Mouse (Mus musculus) left cerebral cortex, postnatal 14 days (tissue): ENCODE results near the gene Htatip2. TPM values are rescaled to one million over a fixed set of nuclear protein-coding genes. Genes with fewer than 3 reads are reported as not detected.

Source experiments
- DNase-seq, 2 experiments: peaks; one replicate each; pipeline ENCODE4 v3.0.0; 2021 to 2022; ENCODE audit warnings: low spot score in 2 of 2, mixed read lengths in 1 of 2
- intact Hi-C: fragments of 180-260 bp; cut with DNase I; formaldehyde crosslinking; loops from one replicate; pipeline ENCODE4 v1.15.1; 2025
- total RNA-seq, 2 experiments: library from RNA; stranded (reverse); gene quantifications; 2 replicates each; pipeline ENCODE4 v1.2.3; 2021

Gene Htatip2
- total RNA-seq, 2 experiments from 2014 or later, result 8.5 to 8.9 TPM

DNA sequence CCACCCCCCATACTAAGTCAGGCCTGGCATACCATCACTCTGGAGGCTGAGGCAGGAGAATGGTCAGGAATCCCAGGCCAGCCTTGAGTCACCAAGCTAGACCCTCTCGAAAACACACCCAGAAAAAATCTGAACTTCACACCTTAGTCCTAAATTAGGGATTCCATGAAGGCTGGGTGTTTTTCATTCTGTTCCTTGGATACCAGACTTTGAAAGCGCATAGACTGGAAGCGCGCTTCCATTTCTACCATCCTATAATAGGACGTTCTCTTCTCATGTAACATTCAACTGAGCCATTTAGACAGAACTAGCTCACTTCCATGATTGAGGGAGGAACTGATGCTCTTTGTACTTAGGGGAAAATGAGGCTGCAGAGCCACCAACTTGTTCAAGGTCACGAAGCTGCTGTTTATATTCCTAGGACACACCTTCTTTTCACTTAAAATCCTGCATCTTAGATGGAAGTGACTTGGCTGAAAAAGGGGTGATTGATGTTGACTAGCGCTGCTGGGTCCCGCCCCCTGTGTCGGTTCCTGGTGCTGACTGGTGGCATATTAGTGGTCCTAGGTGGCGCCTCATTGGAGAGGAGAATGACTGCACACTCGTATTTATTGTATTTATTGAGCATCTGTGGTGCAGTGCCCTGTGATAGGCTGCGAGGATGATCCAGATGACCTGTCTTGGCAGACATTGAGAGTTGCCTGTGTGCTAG, 20.1 kb downstream of the Htatip2 start:
- intact Hi-C loops, result loop anchor here (1.0 kb wide), 1 partner anchor 144 kb away; no protein-coding TSS in a partner anchor

DNA sequence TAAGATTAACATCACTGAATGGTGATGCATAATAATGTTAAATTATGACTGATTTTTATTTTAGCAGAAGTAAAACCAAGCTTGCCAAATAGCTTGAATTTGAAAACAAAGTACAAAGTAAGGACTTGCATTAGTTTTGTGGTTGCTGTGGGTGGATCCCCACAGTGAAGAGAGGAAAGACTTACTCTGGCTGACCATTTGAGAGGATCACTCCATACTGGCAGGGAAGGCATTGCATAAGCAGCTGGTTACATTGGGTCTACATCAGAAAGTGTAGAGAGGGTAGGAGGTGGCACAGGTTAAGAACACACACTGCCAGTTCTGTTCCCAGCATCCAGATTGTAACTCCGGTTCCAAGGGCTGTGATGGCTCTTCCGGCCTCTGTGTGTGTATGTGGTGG, 24.1 kb downstream of the Htatip2 start:
- intact Hi-C loops, result no loop called here
- DNase-seq, result no peak

More for the DNA sequence above, 20.1 kb downstream of the Htatip2 start:
- DNase-seq, result peak; percentile 25 to 63

DNA sequence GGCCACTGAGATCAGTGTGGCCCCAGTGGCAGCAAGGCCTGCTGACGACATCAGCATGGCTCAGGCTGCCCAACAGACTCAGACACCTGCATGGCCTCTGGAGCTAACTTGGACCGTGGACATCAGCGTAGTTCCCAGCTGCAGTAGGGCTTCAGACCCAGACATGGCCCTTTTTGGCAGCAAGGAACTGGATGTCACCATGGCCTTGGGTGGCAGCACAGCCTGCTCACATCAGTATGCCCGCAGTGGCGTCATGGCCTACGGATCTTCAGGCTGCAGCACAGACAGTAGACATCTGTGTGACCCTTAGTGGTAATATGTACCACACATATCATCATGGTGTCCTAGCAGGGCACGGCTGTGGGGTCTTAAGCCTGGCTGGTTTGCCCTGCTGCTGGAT, 26.2 kb downstream of the Htatip2 start:
- DNase-seq, result no peak
- intact Hi-C loops, result no loop called here

DNA sequence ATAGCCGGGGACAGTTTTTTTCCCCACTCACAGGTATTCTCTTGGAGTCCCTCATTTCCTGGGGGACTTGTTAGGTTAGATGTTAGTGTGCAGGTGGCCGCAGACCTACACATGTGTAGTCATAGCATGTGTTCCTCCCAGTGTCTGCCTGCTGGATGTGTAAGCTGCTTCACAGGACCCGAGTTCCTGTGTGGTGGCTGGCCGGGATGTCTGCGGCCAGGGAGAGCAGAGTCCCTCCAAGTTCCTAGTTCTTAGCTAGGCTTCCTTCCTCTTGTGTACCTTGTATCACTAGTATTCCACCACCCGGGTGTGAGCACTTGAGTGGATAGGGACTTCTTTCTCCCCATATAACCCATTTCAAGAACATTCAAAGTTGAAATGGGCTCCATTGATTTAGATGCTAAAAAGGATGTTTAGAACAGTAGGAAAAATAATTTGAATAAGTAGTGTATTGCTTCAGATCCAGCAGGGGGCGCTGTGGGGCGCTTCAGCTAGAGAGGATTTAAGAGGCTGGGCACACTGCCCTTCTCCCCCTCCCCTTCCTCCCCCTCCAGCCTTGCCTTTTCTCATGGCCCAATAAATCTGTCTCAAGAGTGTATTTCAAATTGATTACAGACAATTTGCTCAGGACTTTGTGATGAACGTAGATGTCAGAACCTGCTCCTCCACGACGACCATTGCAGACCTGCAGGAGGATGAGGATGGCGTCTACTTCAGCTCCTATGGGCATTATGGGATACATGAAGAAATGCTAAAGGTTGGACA, 27.9 kb downstream of the Htatip2 start:
- intact Hi-C loops, result no loop called here
- DNase-seq, result peak; percentile 53 to 66

DNA sequence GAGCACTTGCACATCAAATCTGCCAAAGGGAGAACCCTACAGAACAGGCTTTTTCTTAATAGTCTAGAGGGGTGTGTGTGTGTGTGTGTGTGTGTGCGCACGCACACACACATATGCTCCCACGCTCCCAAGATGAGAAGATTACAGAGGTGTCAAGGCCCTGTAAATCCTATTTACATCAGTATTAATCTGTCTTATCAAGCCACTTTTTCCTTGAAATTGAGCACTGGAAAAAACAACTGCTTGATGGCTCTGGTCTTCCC, 28.4 kb downstream of the Htatip2 start:
- intact Hi-C loops, result no loop called here
- no peak for DNase-seq

DNA sequence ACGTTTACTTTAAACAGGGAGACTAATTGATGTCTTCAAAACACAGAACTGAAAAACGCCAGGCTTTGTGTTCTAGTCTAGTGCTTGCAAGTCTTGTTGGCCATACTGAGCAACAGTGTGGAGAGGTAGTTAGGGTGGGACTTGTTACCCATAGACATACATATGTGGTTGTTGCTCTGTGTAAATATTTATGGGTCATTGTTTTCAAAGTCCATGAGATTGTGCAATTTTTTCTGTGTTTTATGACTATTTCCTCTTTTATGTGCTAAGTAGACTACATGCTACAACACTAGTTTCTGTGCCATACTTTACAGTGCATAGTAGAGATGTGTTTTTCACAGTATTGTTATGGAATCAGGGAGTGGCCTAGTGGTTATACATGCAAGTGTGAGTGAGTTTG, 35.4 kb downstream of the Htatip2 start:
- DNase-seq, result no peak
- intact Hi-C loops, result no loop called here

DNA sequence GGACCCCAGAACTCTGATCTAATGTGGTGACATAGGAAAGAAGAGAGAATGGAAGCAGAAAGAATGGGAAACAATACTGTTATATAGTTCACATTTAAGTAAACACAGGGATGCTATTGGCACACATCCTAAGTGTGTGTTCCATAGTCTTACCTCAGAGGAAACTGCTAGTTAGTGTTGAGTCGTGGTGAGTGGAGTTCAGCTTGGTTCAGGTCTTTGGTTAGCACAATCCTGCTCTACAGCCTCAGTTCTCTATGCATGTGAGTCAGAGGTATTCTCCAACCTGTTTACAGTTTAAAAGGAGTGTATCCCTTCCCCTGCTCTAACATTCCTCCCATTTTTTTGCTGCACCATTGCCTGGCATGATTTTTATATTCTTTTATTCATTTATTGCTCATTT, 38.3 kb downstream of the Htatip2 start:
- no peak for DNase-seq
- intact Hi-C loops, result no loop called here

DNA sequence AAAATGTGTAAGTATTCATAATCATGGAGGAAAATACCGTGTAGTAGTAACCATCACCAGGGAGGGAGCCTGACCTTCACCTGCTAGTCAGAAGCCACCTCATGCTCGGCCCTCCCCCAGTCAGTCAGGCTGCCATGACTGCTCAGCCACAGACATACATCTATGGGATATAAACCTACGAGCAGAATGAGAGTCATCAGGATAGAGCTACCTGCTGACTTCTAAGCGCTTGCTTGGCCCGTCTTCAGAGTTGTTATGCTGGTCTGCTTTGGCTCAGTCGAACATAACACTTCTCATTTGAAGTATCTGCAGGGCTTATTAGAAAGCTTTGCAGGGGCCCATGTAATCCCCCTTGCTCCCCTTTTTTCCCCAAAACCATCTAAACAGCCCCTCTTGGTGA, 44.6 kb downstream of the Htatip2 start:
- no peak for DNase-seq
- intact Hi-C loops, result no loop called here

DNA sequence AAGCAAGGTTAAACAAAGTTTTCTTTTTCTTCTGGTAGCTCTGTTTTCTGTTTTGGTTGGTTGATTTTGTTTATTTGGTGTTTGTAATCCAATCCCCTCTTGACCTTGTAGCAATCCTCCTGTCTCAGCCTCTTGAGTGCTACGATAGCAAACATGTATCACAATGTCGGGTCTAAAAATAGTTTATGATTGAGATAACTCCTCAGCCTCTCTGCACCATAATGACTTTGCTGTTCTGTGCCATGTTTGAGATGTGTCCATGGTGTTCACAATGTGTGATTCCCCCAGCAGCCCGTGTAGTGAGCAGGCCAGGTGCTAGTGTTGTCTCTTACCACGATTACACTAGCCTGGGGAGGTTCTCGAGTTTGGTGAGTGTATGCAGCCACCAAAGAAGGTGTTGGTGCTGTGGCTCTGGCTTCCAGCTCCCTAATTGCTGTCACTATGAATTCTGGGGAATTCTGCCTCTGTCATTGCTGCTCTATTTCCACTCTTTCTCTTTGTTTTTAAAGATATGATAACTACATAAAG, 45.8 kb downstream of the Htatip2 start:
- intact Hi-C loops, result no loop called here
- DNase-seq, result no peak

DNA sequence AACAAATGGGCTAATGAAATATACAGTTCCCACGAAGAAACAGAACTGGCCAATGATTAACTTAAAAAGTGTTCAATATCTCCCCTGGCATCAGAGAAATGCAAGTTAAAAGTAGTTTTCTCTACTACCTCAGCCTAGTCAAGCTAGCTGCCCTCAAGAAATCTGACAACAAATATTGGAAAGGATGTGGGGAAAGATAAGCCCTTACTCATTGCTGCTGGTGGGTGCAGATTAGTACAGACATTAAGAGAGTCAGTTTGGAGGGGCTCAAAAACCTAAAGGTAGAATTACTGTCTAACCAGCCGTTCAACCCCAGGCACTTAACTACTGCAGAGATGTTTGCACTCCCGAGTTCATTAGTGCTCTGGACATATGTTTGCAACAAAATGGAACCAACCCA, 46.7 kb downstream of the Htatip2 start:
- intact Hi-C loops, result no loop called here
- DNase-seq, result no peak

DNA sequence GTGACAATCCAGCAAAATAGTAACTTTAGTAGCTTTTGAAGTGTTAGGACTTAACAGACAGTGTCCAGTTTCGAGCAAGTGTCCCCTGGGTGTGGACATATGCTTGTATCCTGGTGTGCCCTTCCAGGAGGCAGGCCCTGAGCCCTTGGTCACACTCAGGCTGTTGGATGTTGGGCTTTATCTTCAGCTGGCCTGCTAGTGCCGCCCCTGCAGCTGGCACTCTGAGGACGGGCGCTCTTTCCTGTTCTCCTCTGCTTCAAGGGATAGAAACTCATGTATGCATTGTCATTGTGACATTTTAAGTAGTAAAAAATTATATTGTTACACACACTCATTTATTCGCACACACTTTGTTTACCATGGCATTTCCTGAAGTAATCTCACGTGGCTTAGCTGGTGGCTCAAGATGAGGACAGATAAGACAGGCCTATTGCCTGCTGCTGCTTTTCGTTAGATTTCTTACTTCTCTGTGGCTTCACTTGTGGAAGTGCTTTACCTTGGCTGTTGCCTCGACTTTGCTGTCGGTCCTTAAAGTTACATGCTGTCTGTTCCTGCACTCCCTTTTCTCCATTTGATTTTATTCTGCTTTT, 48.3 kb downstream of the Htatip2 start:
- DNase-seq, result no peak
- intact Hi-C loops, result no loop called here

DNA sequence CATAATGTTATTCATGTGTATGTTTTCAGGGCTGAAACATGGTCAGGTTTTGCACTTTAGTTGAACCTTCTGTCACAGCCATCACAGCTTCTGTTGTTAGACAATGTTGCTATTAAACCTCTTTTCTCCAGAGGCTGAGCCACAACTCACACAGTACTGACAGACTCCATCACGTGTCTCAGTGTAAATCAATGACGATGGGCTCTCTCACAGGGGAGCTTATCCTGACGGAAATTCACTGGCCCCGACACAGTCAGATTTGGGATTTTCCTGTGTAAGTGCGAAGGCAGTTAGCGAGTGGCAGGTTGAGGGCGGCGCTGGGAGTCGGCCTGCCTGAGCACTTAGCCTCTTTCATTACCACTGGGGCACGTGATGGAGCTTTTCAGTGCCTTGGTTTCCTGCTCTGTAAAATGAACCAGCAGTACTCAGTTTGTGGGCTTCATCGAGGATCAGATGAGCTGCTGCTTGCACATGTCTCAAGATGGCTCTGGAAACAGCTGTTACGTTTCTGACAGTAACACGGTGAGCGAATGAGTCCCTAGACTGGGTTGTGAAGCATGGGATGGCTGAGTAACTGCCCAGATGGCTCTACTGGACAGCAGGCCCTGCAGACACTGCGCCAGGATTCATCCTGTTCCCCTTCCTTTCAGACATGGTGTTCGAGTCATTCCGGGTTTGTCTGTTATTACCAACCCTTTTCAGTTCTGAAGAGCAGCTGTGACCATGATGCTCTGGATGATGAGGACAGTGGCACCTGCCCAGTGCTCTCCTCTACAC, 49.1 kb downstream of the Htatip2 start:
- intact Hi-C loops, result no loop called here
- no peak for DNase-seq

DNA sequence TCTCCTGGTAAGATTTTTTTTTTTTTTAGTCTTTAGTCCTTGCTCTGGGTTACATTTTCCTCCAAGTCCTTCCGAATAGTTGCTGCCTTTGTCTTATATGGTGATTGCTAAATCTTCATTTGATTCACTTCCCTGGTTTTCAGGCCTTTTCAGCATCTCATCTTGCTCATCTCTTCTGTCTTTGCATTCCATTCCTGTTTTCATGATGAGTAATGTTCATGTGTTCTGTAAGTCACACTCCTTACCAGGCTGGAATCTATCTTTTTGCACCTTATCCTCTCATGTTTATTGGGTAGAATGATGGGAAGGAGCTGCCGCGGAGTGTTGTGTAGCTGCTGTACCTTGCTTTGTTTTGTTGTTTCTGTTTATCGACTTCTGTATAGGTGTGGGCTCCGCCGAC, 50.2 kb downstream of the Htatip2 start:
- intact Hi-C loops, result no loop called here
- DNase-seq, result no peak

DNA sequence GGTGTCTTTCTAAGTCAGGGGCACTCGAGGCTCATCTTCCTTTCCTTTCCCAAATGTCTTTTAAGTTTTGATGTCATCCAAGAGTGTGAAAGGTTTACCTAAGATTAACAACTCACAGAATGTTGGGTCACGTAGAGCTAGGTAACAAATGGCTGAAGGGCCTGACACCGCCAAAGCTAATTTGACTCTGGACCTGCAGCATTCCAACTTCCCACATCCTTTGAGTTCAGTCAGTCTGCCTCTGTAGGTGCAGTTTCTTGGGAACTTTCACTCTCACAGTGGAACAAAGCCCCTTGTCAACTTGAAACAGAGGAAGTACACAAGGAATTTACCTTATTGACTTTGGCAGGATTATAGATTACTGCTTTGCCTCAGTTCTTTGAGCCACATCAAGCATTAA, 50.6 kb downstream of the Htatip2 start:
- intact Hi-C loops, result no loop called here

DNA sequence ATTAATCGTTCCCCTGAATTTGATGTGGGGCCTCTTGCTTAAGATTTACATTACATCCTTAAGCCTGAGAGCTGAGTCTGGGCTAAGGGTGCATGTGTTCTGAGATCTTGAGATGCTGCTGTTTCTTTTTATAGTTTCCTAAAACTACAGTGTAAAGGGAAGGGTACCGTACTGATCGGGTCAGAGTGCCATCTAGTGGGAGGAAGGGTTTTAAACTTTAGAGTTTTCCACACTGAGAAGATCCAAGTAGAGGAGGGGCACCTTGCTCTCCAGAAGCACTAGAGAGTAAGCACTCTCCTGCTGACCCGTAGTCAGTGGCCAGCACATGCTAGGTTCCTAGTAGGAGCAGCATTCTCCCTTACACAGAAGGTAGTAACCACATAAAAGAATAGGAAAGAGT, 52.4 kb downstream of the Htatip2 start:
- intact Hi-C loops, result no loop called here
- peak; percentile 33 to 39 for DNase-seq

More for the DNA sequence above, 50.6 kb downstream of the Htatip2 start:
- no peak for DNase-seq

DNA sequence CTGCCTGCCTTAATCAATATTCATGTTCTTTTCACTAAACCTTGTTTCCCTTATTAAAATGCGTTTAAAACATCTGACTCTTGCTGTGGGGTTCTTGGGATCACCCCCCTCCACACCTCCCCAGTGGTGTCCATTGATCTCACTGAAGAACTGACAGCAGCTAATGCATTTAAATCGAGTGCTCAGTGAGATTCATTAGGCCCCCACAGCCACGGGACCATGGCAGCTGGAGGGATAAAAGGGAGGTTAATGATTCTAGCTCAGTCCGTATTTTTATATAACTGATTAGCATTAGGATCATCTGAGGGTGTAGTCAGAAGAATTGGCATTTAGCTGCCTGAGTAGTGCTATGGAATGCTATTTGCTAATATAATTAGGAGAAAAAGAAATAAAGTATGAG, 60.5 kb downstream of the Htatip2 start:
- intact Hi-C loops, result no loop called here
- no peak for DNase-seq

DNA sequence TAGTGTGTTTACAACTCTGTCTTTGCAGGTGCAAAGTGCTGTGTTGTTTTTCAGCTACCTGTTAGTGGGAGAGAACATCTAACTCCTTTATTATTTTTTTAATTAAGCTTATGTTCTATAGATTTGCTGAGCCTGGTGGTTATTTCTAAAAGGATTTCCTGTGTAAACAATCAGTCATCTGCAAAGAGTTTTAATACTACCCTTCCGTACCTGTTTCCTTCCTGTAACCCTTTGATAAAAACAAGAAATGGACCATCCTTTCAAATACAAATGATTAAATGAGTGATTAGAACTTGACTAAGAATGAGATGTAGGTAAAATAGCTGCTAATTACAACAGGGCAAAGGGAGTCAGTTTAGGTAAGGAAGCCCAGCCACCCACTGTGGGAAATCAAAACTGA, 62.5 kb downstream of the Htatip2 start:
- intact Hi-C loops, result no loop called here
- DNase-seq, result no peak

DNA sequence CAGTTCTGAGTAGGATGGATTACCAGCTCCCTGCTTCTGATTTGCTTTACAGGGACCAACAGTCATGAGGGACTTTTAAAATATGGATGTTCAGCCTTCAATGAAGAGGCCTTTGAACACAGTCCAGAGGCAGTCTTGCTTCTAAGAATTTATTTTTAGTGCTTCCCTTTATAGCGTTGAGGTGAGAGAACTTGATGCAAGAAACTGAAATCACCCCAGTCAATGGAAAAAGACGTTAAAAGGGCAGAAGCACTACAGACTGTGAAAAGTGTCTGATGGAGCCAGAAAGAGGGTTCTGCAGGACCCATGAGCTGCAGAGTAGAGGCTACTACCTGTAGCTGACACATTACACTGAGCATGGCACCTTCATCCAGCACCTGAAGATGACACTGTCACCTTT, 63.1 kb downstream of the Htatip2 start:
- intact Hi-C loops, result no loop called here
- no peak for DNase-seq
